Mouse (Mus musculus): ENCODE data around the gene Tbx19. TPM values are rescaled to one million over a fixed set of nuclear protein-coding genes. Genes with fewer than 3 reads are reported as not detected.

Tbx19 gene
- polyA plus RNA-seq, 1 experiment from 2014 or later = 0.05 TPM

- no peak overlapping the region for H3K4me2 ChIP-seq (ENCODE audit: low read depth, low read length)
- WGBS = 80% methylated on average over 9 of the region's 10 CpGs
- no peaks in the 10 kb centered on the region for H3K27me3 ChIP-seq (ENCODE audit: control insufficient read depth, insufficient read depth, low read depth, low read length)
- H3K4me3 ChIP-seq (ENCODE audit: low read length) = no peak overlapping the region
- H3K4me1 ChIP-seq (replicated peaks; ENCODE audit: control insufficient read depth, insufficient read depth, low read length) = no peaks in the 10 kb centered on the region; the same call in 1 of the 2 replicates
- no peaks in the 10 kb centered on the region for H3K9me3 ChIP-seq (ENCODE audit: control insufficient read depth, low read length)
- no peak for ATAC-seq (ENCODE audit: low read depth)
- no peaks in the 10 kb centered on the region; the same call in 1 of the 2 replicates for H3K36me3 ChIP-seq (ENCODE audit: control insufficient read depth, insufficient read depth, low read length)
- no peak overlapping the region for H3K9ac ChIP-seq (ENCODE audit: low read length)
- H3K27ac ChIP-seq (ENCODE audit: low read length) = no peak overlapping the region
Observed at GRCm38 (mm10) chr1:165188806-165189580, 28.4 kb upstream of the Tbx19 start.

GRCm38 (mm10) chr1:165187357-165187756 is 26.8 kb upstream of the Tbx19 start:
- H3K36me3 ChIP-seq (ENCODE audit: control insufficient read depth, insufficient read depth, low read length) = no peaks in the 10 kb centered on the region; the same call in 1 of the 2 replicates
- H3K4me3 ChIP-seq (ENCODE audit: low read length) = no peak overlapping the region
- no peaks in the 10 kb centered on the region for H3K9me3 ChIP-seq (ENCODE audit: control insufficient read depth, low read length)
- no peak overlapping the region for H3K4me2 ChIP-seq (ENCODE audit: low read depth, low read length)
- no peaks in the 10 kb centered on the region for H3K27me3 ChIP-seq (ENCODE audit: control insufficient read depth, insufficient read depth, low read depth, low read length)
- no peak overlapping the region for H3K9ac ChIP-seq (ENCODE audit: low read length)
- 62% methylated on average over 5 of the region's 5 CpGs for WGBS
- no peaks in the 10 kb centered on the region; the same call in 1 of the 2 replicates for H3K4me1 ChIP-seq (replicated peaks; ENCODE audit: control insufficient read depth, insufficient read depth, low read length)
- no peak for ATAC-seq (ENCODE audit: low read depth)
- H3K27ac ChIP-seq (ENCODE audit: low read length) = no peak overlapping the region

- H3K36me3 ChIP-seq (ENCODE audit: control insufficient read depth, insufficient read depth, low read length) = no peaks in the 10 kb centered on the region; the same call in 1 of the 2 replicates
- H3K4me2 ChIP-seq (ENCODE audit: low read depth, low read length) = no peak overlapping the region
- H3K9me3 ChIP-seq (ENCODE audit: control insufficient read depth, low read length) = no peaks in the 10 kb centered on the region
- ATAC-seq (ENCODE audit: low read depth) = no peak
- no peak overlapping the region for H3K4me3 ChIP-seq (ENCODE audit: low read length)
- no peak overlapping the region for H3K9ac ChIP-seq (ENCODE audit: low read length)
- 79% methylated on average over 12 of the region's 12 CpGs for WGBS
- H3K27me3 ChIP-seq (ENCODE audit: control insufficient read depth, insufficient read depth, low read depth, low read length) = no peaks in the 10 kb centered on the region
- no peaks in the 10 kb centered on the region for H3K4me1 ChIP-seq (replicated peaks; ENCODE audit: control insufficient read depth, insufficient read depth, low read length)
- no peak overlapping the region for H3K27ac ChIP-seq (ENCODE audit: low read length)
Observed at GRCm38 (mm10) chr1:165186491-165186890, 25.9 kb upstream of the Tbx19 start.

- H3K9me3 ChIP-seq (ENCODE audit: control insufficient read depth, low read length) = no peaks in the 10 kb centered on the region
- no peak overlapping the region for H3K4me3 ChIP-seq (ENCODE audit: low read length)
- H3K27me3 ChIP-seq (ENCODE audit: control insufficient read depth, insufficient read depth, low read depth, low read length) = no peaks in the 10 kb centered on the region
- no peak overlapping the region for H3K9ac ChIP-seq (ENCODE audit: low read length)
- peak; percentile 84 for ATAC-seq (ENCODE audit: low read depth)
- no peaks in the 10 kb centered on the region for H3K4me1 ChIP-seq (replicated peaks; ENCODE audit: control insufficient read depth, insufficient read depth, low read length)
- H3K27ac ChIP-seq (ENCODE audit: low read length) = peak overlapping the region; percentile 45; the same call in 1 of the 2 replicates
- no peak overlapping the region for H3K4me2 ChIP-seq (ENCODE audit: low read depth, low read length)
- H3K36me3 ChIP-seq (ENCODE audit: control insufficient read depth, insufficient read depth, low read length) = no peaks in the 10 kb centered on the region; the same call in 1 of the 2 replicates
- WGBS = 54% methylated on average over 7 of the region's 7 CpGs
Observed at GRCm38 (mm10) chr1:165185116-165185515, 24.5 kb upstream of the Tbx19 start.

- Histone ChIP-seq H3K36me3 (ENCODE audit: control insufficient read depth, insufficient read depth, low read length) (no peaks in the 10 kb centered on the region; the same call in 1 of the 2 replicates), H3K9ac (ENCODE audit: low read length) (no peak overlapping the region), H3K4me3 (ENCODE audit: low read length) (no peak overlapping the region), H3K27ac (ENCODE audit: low read length) (no peak overlapping the region), H3K4me2 (ENCODE audit: low read depth, low read length) (no peak overlapping the region), H3K9me3 (ENCODE audit: control insufficient read depth, low read length) (no peaks in the 10 kb centered on the region), H3K4me1 (replicated peaks; ENCODE audit: control insufficient read depth, insufficient read depth, low read length) (no peaks in the 10 kb centered on the region), H3K27me3 (ENCODE audit: control insufficient read depth, insufficient read depth, low read depth, low read length) (no peaks in the 10 kb centered on the region)
- no peak for ATAC-seq (ENCODE audit: low read depth)
- 84% methylated on average over 3 of the region's 3 CpGs for WGBS
Observed at GRCm38 (mm10) chr1:165184178-165184577, 23.6 kb upstream of the Tbx19 start.

- Histone ChIP-seq H3K9me3 (ENCODE audit: control insufficient read depth, low read length) (no peaks in the 10 kb centered on the region), H3K27ac (ENCODE audit: low read length) (no peak overlapping the region), H3K4me1 (replicated peaks; ENCODE audit: control insufficient read depth, insufficient read depth, low read length) (no peaks in the 10 kb centered on the region; the same call in 1 of the 2 replicates), H3K9ac (ENCODE audit: low read length) (no peak overlapping the region), H3K4me3 (ENCODE audit: low read length) (no peak overlapping the region), H3K36me3 (ENCODE audit: control insufficient read depth, insufficient read depth, low read length) (no peaks in the 10 kb centered on the region; the same call in 1 of the 2 replicates), H3K4me2 (ENCODE audit: low read depth, low read length) (no peak overlapping the region), H3K27me3 (ENCODE audit: control insufficient read depth, insufficient read depth, low read depth, low read length) (no peaks in the 10 kb centered on the region)
- ATAC-seq (ENCODE audit: low read depth) = no peak
- WGBS = 52% methylated on average over 6 of the region's 6 CpGs
Observed at GRCm38 (mm10) chr1:165183400-165183799, 22.8 kb upstream of the Tbx19 start.

GRCm38 (mm10) chr1:165179321-165179720 is 18.7 kb upstream of the Tbx19 start:
- Histone ChIP-seq H3K9me3 (ENCODE audit: control insufficient read depth, low read length) (no peaks in the 10 kb centered on the region), H3K27ac (ENCODE audit: low read length) (no peak overlapping the region), H3K36me3 (ENCODE audit: control insufficient read depth, insufficient read depth, low read length) (peaks cover 4% of the 10 kb centered on the region; the same call in 1 of the 2 replicates), H3K4me3 (ENCODE audit: low read length) (no peak overlapping the region), H3K9ac (ENCODE audit: low read length) (no peak overlapping the region), H3K27me3 (ENCODE audit: control insufficient read depth, insufficient read depth, low read depth, low read length) (no peaks in the 10 kb centered on the region), H3K4me2 (ENCODE audit: low read depth, low read length) (no peak overlapping the region), H3K4me1 (replicated peaks; ENCODE audit: control insufficient read depth, insufficient read depth, low read length) (peaks cover 6% of the 10 kb centered on the region; the same call in 1 of the 2 replicates)
- no peak for ATAC-seq (ENCODE audit: low read depth)
- 81% methylated on average over 5 of the region's 5 CpGs for WGBS

- Histone ChIP-seq H3K9me3 (ENCODE audit: control insufficient read depth, low read length) (no peaks in the 10 kb centered on the region), H3K36me3 (ENCODE audit: control insufficient read depth, insufficient read depth, low read length) (peaks cover 4% of the 10 kb centered on the region; the same call in 1 of the 2 replicates), H3K4me2 (ENCODE audit: low read depth, low read length) (peak overlapping the region; percentile 3; the same call in 1 of the 2 replicates), H3K4me1 (replicated peaks; ENCODE audit: control insufficient read depth, insufficient read depth, low read length) (peaks cover 6% of the 10 kb centered on the region; the same call in 1 of the 2 replicates), H3K27me3 (ENCODE audit: control insufficient read depth, insufficient read depth, low read depth, low read length) (no peaks in the 10 kb centered on the region), H3K4me3 (ENCODE audit: low read length) (no peak overlapping the region), H3K27ac (ENCODE audit: low read length) (no peak overlapping the region), H3K9ac (ENCODE audit: low read length) (no peak overlapping the region)
- WGBS = 49% methylated on average over 6 of the region's 6 CpGs
- ATAC-seq (ENCODE audit: low read depth) = peak; percentile 23; the same call in 1 of the 2 replicates
Observed at GRCm38 (mm10) chr1:165178075-165178474, 17.5 kb upstream of the Tbx19 start.

GRCm38 (mm10) chr1:165174059-165174616 is 13.6 kb upstream of the Tbx19 start:
- Histone ChIP-seq H3K27me3 (ENCODE audit: control insufficient read depth, insufficient read depth, low read depth, low read length) (no peaks in the 10 kb centered on the region), H3K4me1 (replicated peaks; ENCODE audit: control insufficient read depth, insufficient read depth, low read length) (peaks cover 6% of the 10 kb centered on the region; the same call in 1 of the 2 replicates), H3K4me2 (ENCODE audit: low read depth, low read length) (no peak overlapping the region), H3K9ac (ENCODE audit: low read length) (no peak overlapping the region), H3K27ac (ENCODE audit: low read length) (no peak overlapping the region), H3K9me3 (ENCODE audit: control insufficient read depth, low read length) (no peaks in the 10 kb centered on the region), H3K36me3 (ENCODE audit: control insufficient read depth, insufficient read depth, low read length) (peaks cover 4% of the 10 kb centered on the region; the same call in 1 of the 2 replicates), H3K4me3 (ENCODE audit: low read length) (no peak overlapping the region)
- ATAC-seq (ENCODE audit: low read depth) = no peak
- 54% methylated on average over 6 of the region's 9 CpGs for WGBS
